Comparison of ENCODE assay signal across 18 mouse cellular contexts in genomic region chr7:25720760-25721159, GRCm38 (mm10). TPM values are rescaled to one million over a fixed set of nuclear protein-coding genes. Genes with fewer than 3 reads are reported as not detected.
"Had no signal": no experiment of that assay in that cellular context is flagged by ENCODE, and none has a peak within 500 bp of the region (broad histone marks: within the 10 kb centered on the region; RNA-seq: fewer than 3 reads in every experiment).

No protein-coding gene starts in this region.

- H3K4me3 ChIP-seq: gastrocnemius, adult 2 months; heart, adult 2 months; heart, embryonic 10.5 days; heart, embryonic 12.5 days; hindbrain, embryonic 10.5 days; hindbrain, embryonic 12.5 days; intestine, embryonic 15.5 days; kidney, embryonic 15.5 days; limb, embryonic 13.5 days had no signal

- DNase-seq: gastrocnemius, postnatal 25 days; layer of hippocampus, adult 9-11 months; layer of hippocampus, postnatal 36 days had no signal

- H3K4me2 ChIP-seq: heart, embryonic 12.5 days; hindbrain, embryonic 12.5 days; hindbrain, embryonic 14.5 days; intestine, embryonic 15.5 days; kidney, embryonic 15.5 days; limb, embryonic 13.5 days had no signal

- H3K27me3 ChIP-seq: heart, embryonic 12.5 days; hindbrain, embryonic 12.5 days; intestine, embryonic 15.5 days; kidney, embryonic 15.5 days; limb, embryonic 13.5 days had no signal

- H3K27ac ChIP-seq: heart, adult 2 months; heart, embryonic 10.5 days; hindbrain, embryonic 10.5 days; hindbrain, embryonic 12.5 days; hindbrain, embryonic 14.5 days; intestine, embryonic 15.5 days; kidney, embryonic 15.5 days; kidney, postnatal 0 days; limb, embryonic 13.5 days had no signal

- ATAC-seq: inflammation-experienced regulatory T-cells, adult 6 months had no signal

- H3K9ac ChIP-seq: heart, embryonic 12.5 days; hindbrain, embryonic 12.5 days; hindbrain, embryonic 14.5 days; intestine, embryonic 15.5 days; kidney, embryonic 15.5 days; limb, embryonic 13.5 days had no signal

- H3K9me3 ChIP-seq: heart, embryonic 10.5 days; heart, embryonic 12.5 days; hindbrain, embryonic 10.5 days; hindbrain, embryonic 12.5 days; intestine, embryonic 15.5 days; kidney, embryonic 15.5 days; limb, embryonic 13.5 days had no signal

RNA-seq across cellular contexts. Expression of gene Tmem91, which starts 45.8 kb away (rescaled TPM):
- total RNA-seq: gastrocnemius, adult 2 months; gastrocnemius, postnatal 25 days; gastrocnemius, postnatal 4 days; heart, adult 2 months; heart, postnatal 10 days; heart, postnatal 25 days had no signal
- polyA plus RNA-seq: heart, adult 2 months had no signal
